Mouse (Mus musculus) E14TG2a.4 (cell line): ENCODE data around the gene Stard13.

Experiments used
- H3K27me3 ChIP-seq: 2 replicates; pipeline ENCODE4 v1.6.1; 2014; ENCODE audit warnings: low read length, control low read depth; ENCODE audit not compliant: insufficient read depth
- H3K36me3 ChIP-seq: 2 replicates; pipeline ENCODE4 v1.6.1; 2014; ENCODE audit warnings: low read length, control low read depth; ENCODE audit not compliant: insufficient read depth
- H3K4me1 ChIP-seq: replicated peaks from 2 replicates; pipeline ENCODE4 v1.6.1; 2014; ENCODE audit warnings: low read depth, low read length, control low read depth
- H3K4me3 ChIP-seq: replicated peaks from 2 replicates; pipeline ENCODE4 v1.5.1; 2014; ENCODE audit warnings: mild to moderate bottlenecking, low read length
- H3K9me3 ChIP-seq: 2 replicates; pipeline ENCODE4 v1.6.1; 2014; ENCODE audit warnings: low read length, control low read depth
- CTCF ChIP-seq: conservative IDR thresholded peaks from 2 replicates; pipeline ENCODE4 v1.5.1; 2014; ENCODE audit warnings: low read length
- NANOG ChIP-seq: IDR thresholded peaks from 2 replicates; pipeline ENCODE4 v1.6.1; 2014; ENCODE audit warnings: borderline replicate concordance, low read length, mixed read lengths
- POU5F1 ChIP-seq: IDR thresholded peaks from 2 replicates; pipeline ENCODE4 v1.6.1; 2014; ENCODE audit warnings: low read length, borderline replicate concordance

Gene Stard13

DNA sequence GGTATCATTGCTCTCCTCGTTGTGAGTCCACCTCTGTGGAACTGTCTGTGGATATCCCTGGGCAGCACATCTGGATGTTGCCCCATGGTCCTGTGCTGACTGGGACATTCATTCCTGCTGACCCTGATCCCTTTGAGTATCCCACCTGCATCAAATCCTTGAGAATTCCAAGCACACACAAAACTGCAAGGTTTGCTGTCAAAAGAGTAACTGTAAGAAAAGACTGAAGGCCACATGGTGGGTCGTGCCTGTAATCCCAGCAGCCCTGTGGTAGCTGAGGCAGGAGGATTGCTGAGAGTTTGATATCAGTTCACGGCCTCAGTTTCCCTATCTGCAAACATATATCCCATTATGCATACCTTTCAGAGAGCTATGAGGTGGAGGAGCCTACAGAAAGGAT is 126.8 kb downstream of the Stard13 start:
- Histone ChIP-seq H3K36me3 (no peaks in the 10 kb centered on the region), H3K4me1 (no peaks in the 10 kb centered on the region), H3K27me3 (peaks cover 2% of the 10 kb centered on the region; the same call in 1 of the 2 replicates), H3K9me3 (no peaks in the 10 kb centered on the region), H3K4me3 (no peak overlapping the region)
- TF ChIP-seq POU5F1 = no peak
- no peak for TF ChIP-seq CTCF
- no peak for TF ChIP-seq NANOG

DNA sequence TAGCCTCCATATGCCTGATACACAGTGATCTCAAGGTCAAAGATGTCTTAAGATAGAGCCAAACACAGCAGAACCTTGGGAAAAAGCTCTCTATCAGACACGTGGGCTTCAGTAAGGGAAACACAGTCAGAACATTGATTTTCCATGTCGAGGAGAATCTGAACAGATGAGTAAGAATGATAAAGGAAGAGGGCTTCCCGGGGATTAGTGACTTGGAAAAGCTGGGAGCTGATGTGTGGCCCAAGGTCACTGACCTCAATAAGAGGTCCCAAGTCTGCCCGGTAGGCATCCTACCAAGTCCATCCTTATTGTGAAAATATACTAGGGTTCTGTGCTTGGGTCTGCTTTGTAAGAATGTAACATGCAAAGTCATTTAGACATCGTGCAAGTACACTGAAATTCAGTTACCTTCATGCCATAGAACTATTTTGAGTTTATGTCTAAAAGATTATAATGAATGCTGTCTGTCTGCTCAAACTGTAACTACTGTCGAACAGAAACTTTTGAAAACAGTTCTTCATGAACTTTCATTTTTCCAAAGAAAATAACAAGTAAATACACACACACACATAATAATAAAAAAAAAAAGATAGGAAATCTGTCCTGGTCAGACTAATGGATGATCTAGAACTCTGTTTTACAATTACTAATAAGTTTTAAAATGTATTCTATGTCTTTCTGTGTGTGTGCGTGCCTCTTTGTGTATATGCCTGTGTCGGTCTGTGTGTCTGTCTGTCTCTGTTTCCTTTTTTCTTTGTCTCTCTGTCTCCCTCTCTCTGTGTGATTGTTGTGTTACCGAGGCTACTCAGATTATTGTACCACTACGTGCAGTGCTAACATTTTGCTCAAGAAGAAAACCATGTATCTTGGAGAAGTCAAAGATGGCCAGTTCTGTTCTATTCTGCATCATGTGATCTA is 128.3 kb downstream of the Stard13 start:
- Histone ChIP-seq H3K27me3 (peaks cover 2% of the 10 kb centered on the region; the same call in 1 of the 2 replicates), H3K36me3 (no peaks in the 10 kb centered on the region), H3K4me1 (no peaks in the 10 kb centered on the region), H3K4me3 (no peak overlapping the region), H3K9me3 (no peaks in the 10 kb centered on the region)
- TF ChIP-seq POU5F1 (no peak), NANOG (no peak), CTCF (no peak)

DNA sequence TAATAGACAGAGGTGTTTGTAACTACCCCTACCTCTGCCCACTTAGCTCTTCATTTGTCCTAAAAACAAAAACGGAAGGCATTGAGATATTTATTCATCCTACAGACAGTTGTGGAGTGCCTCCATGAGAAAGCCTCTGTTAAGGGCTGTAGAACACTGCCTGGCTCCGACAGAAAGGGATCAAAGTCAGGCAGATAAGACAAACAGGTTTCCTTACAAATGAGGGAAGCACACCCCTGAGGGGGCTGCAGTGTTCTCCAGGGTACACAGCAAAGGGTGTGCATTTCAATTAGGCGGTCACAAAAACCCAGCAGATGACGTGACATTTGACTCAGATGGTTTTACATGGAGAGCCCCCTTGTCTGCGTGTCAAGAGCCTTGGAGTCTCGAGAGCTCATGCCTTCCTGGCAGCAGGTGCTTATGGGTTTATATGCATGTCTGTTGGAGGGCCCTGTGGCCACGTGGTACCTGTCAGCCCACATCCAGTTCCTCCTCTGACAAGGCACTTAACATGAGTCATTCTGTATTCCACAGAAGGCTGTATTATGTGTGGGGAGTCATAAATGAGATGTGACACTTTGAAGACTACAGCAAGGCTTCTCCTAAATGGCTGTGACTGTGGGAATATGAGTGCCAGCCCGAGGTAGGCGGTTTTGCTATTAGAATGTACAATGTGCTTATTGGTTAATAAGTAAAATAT is 129.1 kb downstream of the Stard13 start:
- H3K9me3 ChIP-seq = no peaks in the 10 kb centered on the region
- H3K36me3 ChIP-seq = no peaks in the 10 kb centered on the region
- no peaks in the 10 kb centered on the region for H3K4me1 ChIP-seq
- no peak overlapping the region for H3K4me3 ChIP-seq
- TF ChIP-seq CTCF (no peak), NANOG (no peak), POU5F1 (no peak)
- H3K27me3 ChIP-seq = peaks cover 2% of the 10 kb centered on the region; the same call in 1 of the 2 replicates

DNA sequence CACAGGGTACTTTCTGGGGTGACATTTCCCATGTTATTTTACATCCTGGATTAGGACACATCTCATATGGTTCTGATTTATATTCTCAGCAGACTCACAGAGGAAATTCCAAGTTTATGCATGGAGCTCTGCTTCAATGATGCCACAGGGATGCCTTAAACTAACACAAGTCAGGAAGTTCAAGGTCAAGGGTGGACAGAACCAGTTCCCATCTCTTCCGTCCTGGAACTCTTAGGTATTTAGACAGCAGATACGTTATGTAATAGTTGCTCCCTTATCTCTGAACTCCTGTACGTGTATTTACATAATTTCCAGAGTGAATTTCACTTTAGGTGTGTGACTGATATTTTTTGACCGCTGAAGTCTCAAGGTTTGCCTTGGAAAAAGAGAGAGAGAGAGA is 130.4 kb downstream of the Stard13 start:
- H3K36me3 ChIP-seq = no peaks in the 10 kb centered on the region
- H3K4me1 ChIP-seq = no peaks in the 10 kb centered on the region
- TF ChIP-seq CTCF = no peak
- no peak for TF ChIP-seq NANOG
- TF ChIP-seq POU5F1 = no peak
- no peaks in the 10 kb centered on the region for H3K9me3 ChIP-seq
- H3K4me3 ChIP-seq = no peak overlapping the region
- H3K27me3 ChIP-seq = peaks cover 2% of the 10 kb centered on the region; the same call in 1 of the 2 replicates

DNA sequence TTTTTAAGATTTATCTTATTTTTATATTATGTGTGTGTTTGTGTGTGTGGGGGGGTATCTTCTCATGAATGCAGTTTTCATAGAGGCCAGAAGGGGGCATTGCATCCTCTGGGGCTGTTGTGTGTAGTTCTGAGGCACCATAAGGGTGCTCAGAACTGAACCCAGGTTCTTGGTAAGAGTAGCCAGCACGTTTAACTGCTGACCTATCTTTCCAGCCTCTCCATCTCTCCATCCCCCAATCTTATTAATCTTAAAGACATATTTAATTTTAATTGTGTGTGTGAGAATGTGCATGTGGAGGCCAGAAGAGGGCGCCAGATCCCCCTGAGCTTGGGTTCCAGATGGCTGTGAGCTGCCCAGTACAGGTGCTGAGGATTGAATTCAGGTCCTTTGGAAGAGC is 131.4 kb downstream of the Stard13 start:
- TF ChIP-seq CTCF (peak; percentile 82), NANOG (no peak)
- no peaks in the 10 kb centered on the region for H3K36me3 ChIP-seq
- no peak overlapping the region for H3K4me3 ChIP-seq
- peaks cover 2% of the 10 kb centered on the region; the same call in 1 of the 2 replicates for H3K27me3 ChIP-seq
- no peaks in the 10 kb centered on the region for H3K9me3 ChIP-seq
- H3K4me1 ChIP-seq = no peaks in the 10 kb centered on the region

DNA sequence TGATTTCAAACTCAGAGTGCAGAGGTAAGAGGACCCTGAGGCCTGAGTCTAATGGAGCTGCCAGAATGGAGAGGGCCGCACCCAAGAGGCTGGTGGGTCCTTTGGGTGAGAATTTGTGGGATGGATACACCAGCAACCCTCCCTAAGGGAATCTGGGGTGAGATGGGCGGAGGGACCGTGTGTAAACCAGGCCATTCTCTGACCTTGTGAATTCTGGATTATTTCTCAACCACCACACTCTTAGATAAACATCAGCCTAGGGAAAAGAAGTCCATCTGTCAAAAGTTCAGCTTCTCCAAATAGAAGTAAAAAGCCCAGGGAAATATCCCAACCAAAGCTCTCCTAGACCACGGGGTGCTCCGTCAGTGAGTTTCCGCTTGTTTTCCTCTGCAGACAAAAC is 137.6 kb downstream of the Stard13 start:
- Histone ChIP-seq H3K4me3 (no peak overlapping the region), H3K9me3 (no peaks in the 10 kb centered on the region), H3K27me3 (no peaks in the 10 kb centered on the region), H3K36me3 (no peaks in the 10 kb centered on the region), H3K4me1 (no peaks in the 10 kb centered on the region)
- TF ChIP-seq NANOG (no peak), CTCF (no peak), POU5F1 (no peak)

DNA sequence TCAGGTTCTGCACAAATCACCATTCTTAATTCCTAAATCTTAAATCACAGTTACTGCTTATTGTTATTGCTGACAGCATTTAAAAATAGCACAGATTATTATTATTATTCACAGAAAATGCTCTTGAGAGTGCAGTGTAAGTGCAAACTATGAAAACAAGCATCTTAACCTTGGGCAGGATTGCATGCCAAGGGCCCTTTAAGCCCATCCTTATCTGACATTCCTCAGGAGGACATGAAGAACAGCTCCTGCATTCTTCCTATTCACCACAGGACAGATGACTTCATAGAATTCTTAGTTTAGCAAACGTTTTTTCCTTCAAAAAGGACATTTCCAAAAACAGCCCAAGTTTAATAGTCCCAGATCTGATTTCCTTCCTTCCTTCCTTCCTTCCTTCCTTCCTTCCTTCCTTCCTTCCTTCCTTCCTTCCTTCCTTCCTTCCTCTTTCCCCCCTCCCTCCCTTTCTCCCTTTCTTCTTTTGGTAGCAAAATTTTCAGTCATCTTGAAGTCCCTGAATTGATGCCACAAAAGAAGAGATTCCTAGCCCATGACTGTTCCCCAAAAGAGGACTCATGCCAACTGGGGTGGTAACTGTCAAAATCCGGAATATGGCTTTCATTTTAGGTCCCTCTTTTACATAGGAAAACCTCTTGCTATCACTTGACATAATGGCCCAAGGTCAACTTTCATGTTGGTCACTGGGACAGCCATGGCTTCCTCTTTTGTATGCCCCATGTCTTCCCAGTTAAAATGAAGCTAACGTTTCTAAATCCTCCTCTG is 140.6 kb downstream of the Stard13 start:
- H3K4me1 ChIP-seq = no peaks in the 10 kb centered on the region
- no peaks in the 10 kb centered on the region for H3K9me3 ChIP-seq
- H3K4me3 ChIP-seq = no peak overlapping the region
- H3K36me3 ChIP-seq = no peaks in the 10 kb centered on the region
- TF ChIP-seq NANOG (no peak), CTCF (no peak), POU5F1 (no peak)
- no peaks in the 10 kb centered on the region for H3K27me3 ChIP-seq

DNA sequence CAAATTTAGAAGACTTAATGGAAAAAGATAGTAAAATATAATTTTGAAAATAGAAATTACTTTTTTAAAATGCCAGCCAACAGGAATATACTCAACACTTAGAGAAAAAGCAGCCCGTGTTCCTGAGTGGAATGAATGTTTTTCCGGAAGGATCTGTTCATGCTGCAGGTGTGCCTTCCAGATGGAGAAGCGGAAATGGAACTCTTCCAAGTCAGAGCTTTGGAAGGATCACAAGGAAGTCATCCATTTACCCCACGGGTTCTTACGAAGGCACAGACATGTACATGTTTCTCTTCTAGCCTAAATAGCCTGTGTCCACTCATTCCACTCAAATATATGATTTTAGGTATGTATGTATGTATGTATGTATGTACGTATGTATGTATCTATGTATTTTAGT is 142.6 kb downstream of the Stard13 start:
- no peaks in the 10 kb centered on the region for H3K4me1 ChIP-seq
- H3K27me3 ChIP-seq = no peaks in the 10 kb centered on the region
- H3K36me3 ChIP-seq = no peaks in the 10 kb centered on the region
- TF ChIP-seq NANOG (no peak), CTCF (no peak), POU5F1 (no peak)
- H3K9me3 ChIP-seq = no peaks in the 10 kb centered on the region
- no peak overlapping the region for H3K4me3 ChIP-seq
